Mouse (Mus musculus): ENCODE measurements around the gene Stard9. TPM values are rescaled to one million over a fixed set of nuclear protein-coding genes. Genes with fewer than 3 reads are reported as not detected.

Gene Stard9
- polyA plus RNA-seq, 1 experiment from 2014 or later: 2.6 TPM

DNA sequence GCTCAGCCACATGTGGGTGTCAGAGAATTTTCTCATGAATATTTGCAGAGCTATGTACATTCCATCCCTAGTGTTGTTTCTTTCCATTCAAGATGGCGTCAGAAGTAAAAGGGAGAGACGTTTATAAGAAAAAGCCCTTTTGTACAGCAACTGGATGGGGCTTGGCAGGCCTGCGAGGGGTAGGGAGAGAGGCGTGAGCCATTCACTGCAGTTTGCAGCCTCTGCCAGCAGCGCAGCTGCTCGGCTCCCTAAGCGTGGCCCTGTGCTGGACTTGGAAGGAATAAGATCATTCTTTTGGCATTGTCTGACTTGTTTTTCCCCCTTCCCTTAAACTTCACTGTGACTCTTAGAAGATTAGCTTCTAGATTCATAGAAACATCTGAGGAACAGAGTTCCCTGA lies 14.9 kb downstream of the Stard9 start:
- H3K9me3 ChIP-seq (replicated peaks; ENCODE audit: control insufficient read depth, low read length): no peaks in the 10 kb centered on the region
- WGBS: 35% methylated on average over 7 of the region's 7 CpGs
- DNase-seq (ENCODE audit: low spot score) (peak; percentile 69), ATAC-seq (peak; percentile 67; the same call in 1 of the 2 replicates)
- H3K27me3 ChIP-seq (replicated peaks; ENCODE audit: control insufficient read depth, insufficient read depth, low read length): no peaks in the 10 kb centered on the region
- H3K36me3 ChIP-seq (ENCODE audit: control insufficient read depth, insufficient read depth, low read length): no peaks in the 10 kb centered on the region
- no peak overlapping the region for H3K4me3 ChIP-seq (ENCODE audit: low read depth, low read length)
- H3K4me1 ChIP-seq (ENCODE audit: control insufficient read depth, insufficient read depth, low read length): no peaks in the 10 kb centered on the region; the same call in 1 of the 2 replicates
- no peak overlapping the region for H3K4me2 ChIP-seq (ENCODE audit: low read length)
- H3K9ac ChIP-seq (ENCODE audit: low read length): no peak overlapping the region
- no peak overlapping the region for H3K27ac ChIP-seq (ENCODE audit: low read depth, low read length)

DNA sequence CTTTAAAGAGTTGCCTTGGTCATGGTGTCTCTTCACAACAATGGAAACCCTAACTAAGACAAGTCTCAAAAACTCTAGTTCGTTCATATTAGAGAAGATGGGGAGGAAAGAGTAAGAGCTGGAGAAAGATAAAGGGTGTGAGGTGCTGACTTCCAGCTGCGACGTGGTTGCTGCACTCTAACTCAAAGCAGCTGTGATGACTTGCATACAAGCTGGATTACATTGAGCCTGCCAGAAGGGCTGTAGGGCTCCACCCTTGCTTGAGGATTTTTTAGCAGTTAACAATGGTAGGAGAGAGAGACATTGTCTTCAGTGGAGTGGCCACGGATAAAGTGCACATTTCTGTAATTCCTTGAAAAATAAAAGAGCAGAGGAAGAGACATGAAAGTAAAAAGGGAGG lies 17.9 kb downstream of the Stard9 start:
- WGBS: 74% methylated on average over 4 of the region's 4 CpGs
- Histone ChIP-seq H3K4me1 (ENCODE audit: control insufficient read depth, insufficient read depth, low read length) (no peaks in the 10 kb centered on the region; the same call in 1 of the 2 replicates), H3K9ac (ENCODE audit: low read length) (no peak overlapping the region), H3K27me3 (replicated peaks; ENCODE audit: control insufficient read depth, insufficient read depth, low read length) (no peaks in the 10 kb centered on the region), H3K27ac (ENCODE audit: low read depth, low read length) (no peak overlapping the region), H3K4me2 (ENCODE audit: low read length) (no peak overlapping the region), H3K4me3 (ENCODE audit: low read depth, low read length) (no peak overlapping the region), H3K36me3 (ENCODE audit: control insufficient read depth, insufficient read depth, low read length) (no peaks in the 10 kb centered on the region), H3K9me3 (replicated peaks; ENCODE audit: control insufficient read depth, low read length) (no peaks in the 10 kb centered on the region)
- no peak for ATAC-seq
- no peak for DNase-seq (ENCODE audit: low spot score)

DNA sequence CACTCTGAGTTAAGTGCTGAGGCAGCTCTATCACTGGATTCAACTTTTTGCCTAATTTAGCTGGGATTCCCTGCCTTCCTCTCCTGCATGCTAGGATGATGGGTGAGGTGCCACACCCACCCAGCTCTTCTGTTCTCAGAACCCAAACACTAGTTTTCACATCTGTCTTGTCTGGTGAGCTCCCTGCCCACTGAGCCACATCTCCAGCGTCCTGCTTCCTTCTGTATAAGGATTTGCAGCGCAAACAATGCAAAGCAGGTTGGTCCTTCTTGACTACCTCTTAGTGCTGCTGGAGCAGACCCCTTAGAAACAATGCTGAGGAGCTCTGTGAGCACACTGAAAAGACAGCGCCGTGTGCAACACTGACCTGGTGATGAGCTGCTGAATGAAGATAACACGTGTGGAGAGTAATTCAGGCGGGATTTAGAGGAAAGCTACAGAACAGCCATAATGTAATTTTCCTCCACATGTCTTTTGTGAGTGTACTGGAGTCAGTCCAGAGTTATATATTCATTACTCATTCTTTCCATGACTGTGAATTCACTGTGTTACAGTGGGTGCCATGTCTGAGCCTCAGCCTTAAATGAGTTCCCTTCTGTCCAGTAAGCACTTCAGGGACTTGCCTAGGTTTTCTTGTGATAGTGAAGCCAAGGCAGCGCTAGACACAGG lies 23.5 kb downstream of the Stard9 start:
- Histone ChIP-seq H3K27me3 (replicated peaks; ENCODE audit: control insufficient read depth, insufficient read depth, low read length) (no peaks in the 10 kb centered on the region), H3K27ac (ENCODE audit: low read depth, low read length) (no peak overlapping the region), H3K4me3 (ENCODE audit: low read depth, low read length) (no peak overlapping the region), H3K4me2 (ENCODE audit: low read length) (no peak overlapping the region), H3K9ac (ENCODE audit: low read length) (no peak overlapping the region), H3K36me3 (ENCODE audit: control insufficient read depth, insufficient read depth, low read length) (no peaks in the 10 kb centered on the region), H3K9me3 (replicated peaks; ENCODE audit: control insufficient read depth, low read length) (no peaks in the 10 kb centered on the region), H3K4me1 (ENCODE audit: control insufficient read depth, insufficient read depth, low read length) (no peaks in the 10 kb centered on the region)
- no peak for DNase-seq (ENCODE audit: low spot score)
- WGBS: 85% methylated on average over 7 of the region's 7 CpGs
- no peak for ATAC-seq

GRCm38 (mm10) chr2:120652925-120653284 lies 24.0 kb downstream of the Stard9 start:
- Histone ChIP-seq H3K27me3 (replicated peaks; ENCODE audit: control insufficient read depth, insufficient read depth, low read length) (no peaks in the 10 kb centered on the region), H3K9ac (ENCODE audit: low read length) (no peak overlapping the region), H3K4me3 (ENCODE audit: low read depth, low read length) (no peak overlapping the region), H3K4me1 (ENCODE audit: control insufficient read depth, insufficient read depth, low read length) (no peaks in the 10 kb centered on the region), H3K36me3 (ENCODE audit: control insufficient read depth, insufficient read depth, low read length) (no peaks in the 10 kb centered on the region), H3K4me2 (ENCODE audit: low read length) (no peak overlapping the region), H3K27ac (ENCODE audit: low read depth, low read length) (no peak overlapping the region), H3K9me3 (replicated peaks; ENCODE audit: control insufficient read depth, low read length) (no peaks in the 10 kb centered on the region)
- 94% methylated on average over 7 of the region's 7 CpGs for WGBS
- DNase-seq (ENCODE audit: low spot score): no peak
- ATAC-seq: no peak

DNA sequence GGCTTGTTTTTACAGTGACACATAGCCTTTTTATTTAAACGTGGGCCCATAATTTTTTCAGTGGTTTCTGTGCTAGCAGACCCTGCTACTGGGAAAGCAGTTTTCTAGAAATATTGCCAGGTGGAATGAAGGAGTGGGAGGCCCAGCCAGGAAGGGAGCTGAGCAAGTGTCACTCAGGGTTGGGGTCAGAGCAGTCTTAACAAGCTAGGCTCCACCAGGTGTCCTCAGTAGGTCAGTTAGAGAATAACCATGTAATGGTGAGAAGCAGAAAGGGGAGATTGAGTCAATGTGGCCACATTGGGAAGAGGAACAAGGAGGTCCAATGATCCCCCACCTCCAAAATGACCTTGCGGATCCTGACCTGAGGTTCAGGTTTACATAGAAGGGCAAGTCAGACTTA lies 25.8 kb downstream of the Stard9 start:
- Histone ChIP-seq H3K4me2 (ENCODE audit: low read length) (no peak overlapping the region), H3K27me3 (replicated peaks; ENCODE audit: control insufficient read depth, insufficient read depth, low read length) (no peaks in the 10 kb centered on the region), H3K27ac (ENCODE audit: low read depth, low read length) (no peak overlapping the region), H3K36me3 (ENCODE audit: control insufficient read depth, insufficient read depth, low read length) (no peaks in the 10 kb centered on the region), H3K4me3 (ENCODE audit: low read depth, low read length) (no peak overlapping the region), H3K9ac (ENCODE audit: low read length) (no peak overlapping the region), H3K9me3 (replicated peaks; ENCODE audit: control insufficient read depth, low read length) (no peaks in the 10 kb centered on the region), H3K4me1 (ENCODE audit: control insufficient read depth, insufficient read depth, low read length) (no peaks in the 10 kb centered on the region)
- ATAC-seq: no peak
- no peak for DNase-seq (ENCODE audit: low spot score)
- 84% methylated on average over 2 of the region's 2 CpGs for WGBS

GRCm38 (mm10) chr2:120655905-120656304 lies 27.0 kb downstream of the Stard9 start:
- Histone ChIP-seq H3K27ac (ENCODE audit: low read depth, low read length) (no peak overlapping the region), H3K36me3 (ENCODE audit: control insufficient read depth, insufficient read depth, low read length) (no peaks in the 10 kb centered on the region), H3K9ac (ENCODE audit: low read length) (no peak overlapping the region), H3K9me3 (replicated peaks; ENCODE audit: control insufficient read depth, low read length) (no peaks in the 10 kb centered on the region), H3K4me2 (ENCODE audit: low read length) (no peak overlapping the region), H3K27me3 (replicated peaks; ENCODE audit: control insufficient read depth, insufficient read depth, low read length) (no peaks in the 10 kb centered on the region), H3K4me3 (ENCODE audit: low read depth, low read length) (no peak overlapping the region), H3K4me1 (ENCODE audit: control insufficient read depth, insufficient read depth, low read length) (no peaks in the 10 kb centered on the region)
- ATAC-seq: no peak
- WGBS: 93% methylated on average over 5 of the region's 5 CpGs
- DNase-seq (ENCODE audit: low spot score): no peak

- Histone ChIP-seq H3K27me3 (replicated peaks; ENCODE audit: control insufficient read depth, insufficient read depth, low read length) (no peaks in the 10 kb centered on the region), H3K36me3 (ENCODE audit: control insufficient read depth, insufficient read depth, low read length) (no peaks in the 10 kb centered on the region), H3K27ac (ENCODE audit: low read depth, low read length) (no peak overlapping the region), H3K9me3 (replicated peaks; ENCODE audit: control insufficient read depth, low read length) (no peaks in the 10 kb centered on the region), H3K9ac (ENCODE audit: low read length) (no peak overlapping the region), H3K4me1 (ENCODE audit: control insufficient read depth, insufficient read depth, low read length) (no peaks in the 10 kb centered on the region), H3K4me3 (ENCODE audit: low read depth, low read length) (no peak overlapping the region), H3K4me2 (ENCODE audit: low read length) (no peak overlapping the region)
- ATAC-seq: no peak
- 98% methylated on average over 2 of the region's 2 CpGs for WGBS
- DNase-seq (ENCODE audit: low spot score): no peak
Observed at GRCm38 (mm10) chr2:120656711-120657110, 27.8 kb downstream of the Stard9 start.

- ATAC-seq (no peak), DNase-seq (ENCODE audit: low spot score) (no peak)
- 67% methylated on average over 5 of the region's 5 CpGs for WGBS
Observed at GRCm38 (mm10) chr2:120658486-120658885, 29.6 kb downstream of the Stard9 start.

GRCm38 (mm10) chr2:120659318-120659717 lies 30.4 kb downstream of the Stard9 start:
- Histone ChIP-seq H3K4me1 (ENCODE audit: control insufficient read depth, insufficient read depth, low read length) (no peaks in the 10 kb centered on the region), H3K27ac (ENCODE audit: low read depth, low read length) (no peak overlapping the region), H3K4me2 (ENCODE audit: low read length) (no peak overlapping the region), H3K9me3 (replicated peaks; ENCODE audit: control insufficient read depth, low read length) (no peaks in the 10 kb centered on the region), H3K9ac (ENCODE audit: low read length) (no peak overlapping the region), H3K4me3 (ENCODE audit: low read depth, low read length) (no peak overlapping the region), H3K36me3 (ENCODE audit: control insufficient read depth, insufficient read depth, low read length) (no peaks in the 10 kb centered on the region), H3K27me3 (replicated peaks; ENCODE audit: control insufficient read depth, insufficient read depth, low read length) (no peaks in the 10 kb centered on the region)
- DNase-seq (ENCODE audit: low spot score): no peak
- no peak for ATAC-seq

More at GRCm38 (mm10) chr2:120658486-120658885, 29.6 kb downstream of the Stard9 start:
- Histone ChIP-seq H3K9ac (ENCODE audit: low read length) (no peak overlapping the region), H3K4me3 (ENCODE audit: low read depth, low read length) (no peak overlapping the region), H3K4me2 (ENCODE audit: low read length) (no peak overlapping the region), H3K27ac (ENCODE audit: low read depth, low read length) (no peak overlapping the region), H3K9me3 (replicated peaks; ENCODE audit: control insufficient read depth, low read length) (no peaks in the 10 kb centered on the region), H3K27me3 (replicated peaks; ENCODE audit: control insufficient read depth, insufficient read depth, low read length) (no peaks in the 10 kb centered on the region), H3K36me3 (ENCODE audit: control insufficient read depth, insufficient read depth, low read length) (no peaks in the 10 kb centered on the region), H3K4me1 (ENCODE audit: control insufficient read depth, insufficient read depth, low read length) (no peaks in the 10 kb centered on the region)
